Mouse (Mus musculus) erythroid progenitor cell, adult 5-6 weeks (primary cell): ENCODE measurements around the gene Lrp1. TPM values are rescaled to one million over a fixed set of nuclear protein-coding genes. Genes with fewer than 3 reads are reported as not detected.

Experiments
- ATAC-seq: replicated peaks from 2 replicates; pipeline ENCODE4 v1.8.0; 2016; ENCODE audit warnings: moderate number of reproducible peaks, mild to moderate bottlenecking, moderate TSS enrichment, inconsistent platforms; ENCODE audit not compliant: poor library complexity, low FRiP score, severe bottlenecking
- total RNA-seq, 2 experiments: library from RNA; stranded (forward) in 1 of 2; stranded (reverse) in 1 of 2; fragments of 150-400 nt in 1 of 2; fragments of 186-747, 209-891 nt in 1 of 2; gene quantifications; 2 replicates each; pipeline versions ENCODE4 v1.2.3 to v1.2.4; 2015 to 2017; ENCODE audit warnings: low replicate concordance in 2 of 2

The Lrp1 gene
- total RNA-seq, 2 experiments from 2014 or later, result 11.5 to 19.7 TPM

DNA sequence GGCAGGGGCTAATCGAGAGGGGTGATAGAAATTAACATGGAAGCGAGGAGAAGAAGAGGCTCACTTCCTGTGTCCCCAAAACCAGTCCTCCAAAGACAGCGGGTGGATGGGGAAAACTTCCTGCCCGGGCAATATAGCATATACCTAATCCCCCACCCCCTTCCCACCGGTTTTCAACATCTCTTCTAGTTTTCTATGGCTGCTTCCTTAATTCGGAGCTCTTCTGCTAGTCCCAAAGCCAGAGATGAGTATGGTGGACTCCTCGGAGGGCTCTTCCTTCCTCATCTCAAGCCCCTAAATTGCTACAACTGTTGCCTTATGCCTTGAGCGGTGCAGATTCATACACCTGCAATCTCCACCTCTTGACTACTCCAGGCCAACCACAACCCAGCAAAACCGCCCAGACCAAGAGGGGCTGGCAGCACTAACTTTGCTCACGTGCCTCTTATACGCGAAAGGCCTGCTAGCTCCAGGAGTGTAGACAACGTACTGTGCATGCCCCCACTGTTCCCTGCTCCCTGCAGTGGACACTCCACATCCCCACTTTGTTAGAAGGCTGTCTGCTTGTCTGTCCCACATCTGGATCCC lies 106.7 kb downstream of the Lrp1 start:
- ATAC-seq, result no peak

DNA sequence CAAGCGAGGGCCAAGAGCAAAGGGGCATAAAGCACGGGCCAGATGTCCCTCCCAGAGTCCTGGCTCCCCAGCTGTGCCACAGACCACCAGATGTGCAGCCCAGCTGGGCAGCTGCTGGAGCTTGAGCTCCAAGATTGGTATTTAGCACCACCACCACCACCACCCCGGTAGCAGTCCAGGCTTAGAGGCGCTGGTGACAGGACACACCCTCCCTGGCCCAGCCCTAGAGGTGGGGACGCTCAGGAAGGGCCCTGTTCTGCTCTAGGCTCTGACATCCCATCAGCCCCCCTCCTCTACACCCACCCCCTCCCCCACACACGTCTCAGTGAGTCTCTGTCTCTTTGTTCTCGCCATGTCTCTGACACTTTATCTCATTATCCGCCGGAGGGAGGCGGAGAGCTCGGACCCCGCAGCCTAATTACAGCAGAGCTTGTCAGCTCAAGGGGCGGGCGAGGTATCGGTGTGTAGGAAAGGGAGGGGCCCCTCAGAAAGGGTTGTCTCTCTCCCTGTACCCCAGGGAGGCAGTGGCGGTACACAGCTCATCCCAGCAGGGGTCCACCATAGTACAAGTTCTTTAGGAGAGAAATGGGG lies 107.4 kb downstream of the Lrp1 start:
- ATAC-seq, result no peak

DNA sequence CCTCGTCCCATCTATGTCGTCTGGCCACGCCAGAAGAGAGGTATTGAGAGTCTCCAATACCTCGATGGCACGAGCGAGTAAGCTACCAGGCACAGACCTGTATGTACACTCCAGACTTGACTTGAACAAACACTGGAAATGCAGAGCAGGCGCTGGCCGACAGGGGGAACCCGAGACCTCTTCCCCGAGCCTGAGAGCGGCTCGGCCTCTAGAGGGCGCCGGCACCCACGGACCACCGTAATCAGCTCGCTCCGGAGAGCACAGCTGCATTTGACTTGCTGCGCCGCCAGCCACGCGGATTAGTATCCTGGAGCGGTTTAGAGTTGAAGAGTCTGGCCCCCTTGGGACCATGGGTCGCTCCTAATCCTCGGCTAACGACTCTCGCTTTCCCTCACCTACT lies 108.1 kb downstream of the Lrp1 start:
- ATAC-seq, result peak; percentile 83

DNA sequence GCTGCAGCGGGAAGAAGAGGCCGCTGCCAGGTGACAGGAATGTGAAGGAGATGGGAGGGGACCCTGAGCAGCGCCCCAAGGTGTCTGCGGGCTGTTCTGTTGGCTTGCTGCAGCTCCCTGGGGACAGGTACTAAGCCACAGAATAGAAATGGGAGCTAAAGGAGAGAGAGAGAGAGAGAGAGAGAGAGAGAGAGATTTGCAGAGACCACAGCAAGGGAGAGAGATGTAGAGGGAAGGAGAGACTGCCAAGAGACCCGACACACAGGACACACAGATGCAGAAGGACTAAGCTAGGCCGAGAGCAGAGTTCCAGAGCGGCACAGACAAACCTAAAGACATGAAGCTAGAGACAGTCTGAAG lies 108.7 kb downstream of the Lrp1 start:
- ATAC-seq, result no peak

DNA sequence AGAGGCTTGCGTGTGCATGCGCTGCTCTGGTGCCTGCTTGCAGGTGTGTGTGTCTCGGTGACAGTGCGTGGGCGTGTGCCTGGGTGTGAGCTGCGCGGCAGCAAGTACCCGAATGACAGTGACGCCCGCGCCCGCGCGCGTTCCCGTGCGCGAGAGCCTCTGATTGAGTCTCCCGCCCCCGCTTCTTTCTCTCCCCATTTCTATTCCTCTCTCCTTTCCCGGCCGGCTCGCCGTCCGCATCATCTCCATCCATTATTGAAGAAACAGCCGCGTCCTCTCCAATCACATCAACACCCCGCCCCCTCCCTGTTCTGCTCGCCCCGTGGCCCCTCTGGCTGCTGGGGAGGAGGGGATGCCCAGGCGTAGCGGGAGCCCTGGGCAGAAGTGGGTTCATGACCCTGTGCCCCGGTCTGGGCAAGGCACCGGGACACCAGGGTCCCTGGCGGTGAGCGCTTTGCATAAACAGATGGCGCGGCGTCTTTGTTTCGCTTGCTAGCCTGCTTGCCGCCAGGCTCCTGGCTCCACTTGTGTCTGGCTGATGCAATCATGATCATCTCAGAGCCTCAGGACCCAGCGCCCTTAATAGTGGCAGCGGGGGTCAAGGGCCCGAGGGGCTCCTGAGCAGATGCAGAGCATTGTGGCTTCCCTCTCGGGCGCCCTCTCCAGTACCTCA lies 109.2 kb downstream of the Lrp1 start:
- ATAC-seq, result no peak

DNA sequence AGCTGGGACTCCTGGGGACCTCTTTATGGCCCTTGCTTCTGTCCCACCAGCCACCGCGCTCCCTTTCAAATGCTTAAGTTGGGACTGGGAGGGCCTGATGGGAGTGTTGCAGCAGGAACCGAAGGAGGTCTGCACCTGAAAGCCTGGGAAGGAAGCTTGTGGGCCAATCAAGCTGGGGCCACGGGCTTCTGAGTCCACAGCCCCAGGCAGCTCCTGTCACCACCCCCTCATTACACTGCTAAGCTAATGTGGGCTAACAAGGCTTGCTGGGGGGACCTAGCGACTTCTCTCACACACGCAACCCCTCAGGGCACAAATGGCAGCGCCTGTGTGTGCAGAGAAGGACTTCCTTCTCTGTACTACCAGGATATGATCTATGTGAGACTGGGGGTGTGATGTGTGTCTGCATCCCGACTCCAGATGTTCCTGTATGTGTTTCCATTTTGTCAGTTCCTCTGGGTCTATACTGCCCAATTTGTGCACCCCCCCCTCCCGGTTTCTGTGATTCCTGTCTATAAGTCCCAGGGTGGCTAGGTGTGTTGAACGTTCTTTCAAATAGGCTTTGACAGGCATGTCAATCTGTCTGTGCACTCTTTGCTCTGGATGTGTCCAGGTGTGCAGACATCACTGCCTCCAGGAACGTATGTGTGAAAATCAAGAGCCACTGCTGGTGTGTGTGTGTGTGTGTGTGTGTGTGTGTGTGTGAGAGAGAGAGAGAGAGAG lies 109.9 kb downstream of the Lrp1 start:
- ATAC-seq, result no peak

DNA sequence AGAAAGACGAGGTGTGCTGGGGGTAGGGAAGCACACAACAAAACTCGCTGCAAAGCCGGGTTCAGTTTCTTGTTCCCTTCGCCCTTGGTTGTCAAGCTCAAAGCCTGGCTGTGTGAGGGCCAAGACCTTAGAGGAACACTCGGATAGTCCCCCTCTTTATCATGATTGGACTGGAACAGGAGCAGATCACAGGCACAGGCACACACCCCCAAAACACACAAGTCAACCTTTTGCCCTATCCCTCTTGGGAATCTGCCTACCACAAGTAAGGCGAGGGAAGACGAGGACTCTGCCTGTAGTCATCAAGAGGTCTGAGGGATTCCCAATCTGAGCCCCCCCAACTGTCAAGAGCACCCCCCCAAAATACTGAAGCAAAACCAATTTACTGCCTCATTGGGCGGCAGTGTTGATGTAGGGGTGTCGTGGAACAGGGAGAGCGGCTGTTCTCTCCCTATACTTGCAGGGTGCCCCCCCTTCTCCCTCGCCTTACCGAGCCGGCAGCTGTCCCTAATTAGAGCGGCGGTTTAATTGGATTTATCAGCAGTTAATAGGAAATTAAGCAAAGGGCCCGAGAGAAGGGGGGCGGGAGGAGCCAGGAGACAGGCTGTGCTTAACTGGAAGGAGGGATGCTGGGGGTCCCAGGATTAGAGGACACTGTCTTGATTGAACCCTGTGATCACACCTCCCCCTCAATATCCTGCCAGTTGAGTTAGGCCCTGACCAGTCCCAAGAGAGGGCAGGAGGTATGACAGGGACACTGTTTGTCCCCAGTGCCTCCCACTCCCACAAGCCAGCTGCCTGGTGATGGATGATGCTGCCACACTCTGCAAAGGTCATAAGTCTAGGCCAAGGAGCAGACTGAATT lies 110.9 kb downstream of the Lrp1 start:
- no peak for ATAC-seq

DNA sequence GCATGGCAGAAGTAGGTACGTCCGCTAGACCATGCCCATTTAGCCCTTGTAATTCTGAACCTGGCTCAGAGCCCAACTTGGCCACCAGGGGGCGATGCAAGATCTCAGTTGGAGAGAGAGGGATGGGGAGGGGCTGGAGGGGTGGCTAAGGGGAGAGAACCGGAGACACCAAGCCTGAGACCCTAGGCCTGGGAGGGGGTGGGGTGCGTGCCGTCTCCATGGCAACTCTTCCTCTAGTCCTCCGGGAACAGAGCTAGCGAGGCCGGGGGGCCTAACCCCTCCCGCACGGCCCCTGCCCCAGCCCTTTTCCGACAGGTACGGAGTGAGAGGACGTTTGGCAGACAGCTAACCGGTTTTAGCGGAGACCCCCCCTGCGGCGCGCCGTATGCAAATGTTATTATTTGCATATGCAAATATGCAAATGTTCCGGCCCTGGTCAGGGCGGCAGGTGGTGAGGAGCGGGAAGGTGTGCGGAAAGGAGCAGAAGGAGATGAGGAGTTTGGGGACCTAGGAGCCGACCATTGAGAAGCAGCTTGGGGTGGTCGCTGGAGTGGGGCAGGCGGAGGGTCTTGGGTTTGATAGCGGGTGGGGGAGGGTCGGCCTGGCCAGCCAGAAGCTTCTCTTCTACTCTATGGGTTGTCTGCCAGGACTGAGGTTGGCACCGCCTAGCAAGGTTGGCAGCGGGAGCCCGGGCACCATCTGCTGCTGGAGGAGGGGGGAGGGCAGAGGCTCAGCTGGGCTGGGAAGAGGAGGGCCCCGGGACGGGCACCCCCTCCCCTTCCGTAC lies 111.7 kb downstream of the Lrp1 start:
- ATAC-seq, result 0 out of 2 replicates have a peak, but pooled peaks have one; percentile 39

DNA sequence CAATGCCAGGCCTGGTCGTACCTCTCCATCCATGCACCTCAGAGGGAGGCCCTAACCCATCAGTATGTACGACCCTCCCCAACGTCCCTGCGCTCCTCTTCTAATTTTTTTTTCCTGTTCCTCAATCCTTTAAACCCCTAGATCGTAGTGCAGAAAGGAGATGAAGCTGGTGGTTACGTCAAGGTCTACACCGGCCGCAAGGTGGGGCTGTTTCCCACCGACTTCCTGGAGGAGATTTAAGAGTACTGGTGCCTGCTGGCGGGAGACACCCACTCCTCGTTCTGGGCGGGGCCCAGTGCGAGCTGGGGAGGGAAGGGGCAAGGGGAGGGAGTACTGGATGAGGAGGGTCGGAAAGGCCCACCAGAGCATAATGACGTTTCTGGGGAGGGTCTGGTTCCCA lies 112.7 kb downstream of the Lrp1 start:
- ATAC-seq, result no peak

DNA sequence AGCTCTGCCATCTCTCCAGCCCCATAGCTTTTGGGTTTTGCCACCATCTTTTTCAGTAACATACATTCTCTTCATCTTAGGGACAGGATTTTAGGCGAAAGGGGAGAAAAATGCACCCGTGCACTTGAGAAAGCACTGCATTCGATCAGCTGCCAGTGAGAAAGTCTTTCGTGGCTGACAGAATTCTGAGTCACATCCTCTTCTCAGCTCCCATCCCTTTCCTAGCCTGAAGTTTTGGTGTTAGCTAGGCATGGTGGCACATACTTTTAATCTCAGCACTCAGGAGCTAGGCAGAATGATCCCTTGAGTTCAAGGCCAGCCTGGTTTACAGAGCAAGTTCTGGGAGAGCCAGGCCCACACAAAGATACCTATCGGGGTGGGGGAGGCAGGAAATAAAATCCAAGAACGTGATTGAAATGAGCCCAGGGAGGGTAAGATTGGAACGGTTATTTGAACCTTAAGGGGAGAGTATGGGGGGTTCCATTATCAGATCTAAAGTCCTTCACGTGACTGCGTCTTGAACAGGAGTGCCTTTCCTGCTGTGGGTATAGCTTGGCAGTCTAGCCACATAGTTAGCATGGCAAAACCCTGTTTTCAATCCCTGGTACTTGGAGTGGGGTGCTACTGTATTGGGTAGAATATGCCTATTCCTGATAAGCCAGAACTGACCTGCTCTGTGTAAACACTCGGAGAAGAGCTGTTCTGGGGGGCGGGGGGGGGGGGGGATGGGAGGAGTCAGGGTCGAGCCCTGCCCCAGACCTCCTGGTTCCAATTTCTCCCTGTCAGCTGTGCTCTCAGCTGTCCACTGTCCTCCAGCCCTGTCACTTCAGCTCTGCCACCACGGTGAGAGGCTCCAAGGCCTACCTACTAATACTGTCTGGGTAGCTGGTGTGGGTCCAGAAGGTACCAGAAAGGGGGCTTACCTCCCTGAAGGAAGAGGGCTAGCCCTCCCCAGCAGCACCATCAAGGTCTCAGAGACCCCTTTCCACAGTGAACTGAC lies 119.8 kb downstream of the Lrp1 start, which contains the start of gene Stac3:
Gene Stac3 (plus strand): TSS at position 793 of the 1,000 bp plus-strand sequence.
- ATAC-seq, result no peak

DNA sequence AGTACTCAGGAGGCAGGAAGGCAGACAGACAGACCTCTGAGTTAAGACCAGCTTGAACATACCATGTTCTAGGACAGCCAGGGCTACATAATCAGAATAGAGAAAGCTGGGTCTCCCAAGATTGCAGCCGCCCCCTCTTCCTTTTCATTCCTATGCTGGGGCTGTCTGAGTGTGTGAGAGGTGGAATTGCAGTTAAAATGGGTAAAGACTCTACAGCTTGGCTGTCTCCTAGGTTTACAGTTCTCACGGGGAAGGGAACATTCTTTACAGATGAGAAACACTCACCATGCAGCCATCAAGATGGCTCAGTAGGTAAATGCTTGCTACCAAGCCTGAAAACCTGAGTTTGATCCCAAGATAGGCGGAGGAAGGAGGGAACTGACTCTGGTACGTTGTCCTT lies 120.9 kb downstream of the Lrp1 start:
- no peak for ATAC-seq

DNA sequence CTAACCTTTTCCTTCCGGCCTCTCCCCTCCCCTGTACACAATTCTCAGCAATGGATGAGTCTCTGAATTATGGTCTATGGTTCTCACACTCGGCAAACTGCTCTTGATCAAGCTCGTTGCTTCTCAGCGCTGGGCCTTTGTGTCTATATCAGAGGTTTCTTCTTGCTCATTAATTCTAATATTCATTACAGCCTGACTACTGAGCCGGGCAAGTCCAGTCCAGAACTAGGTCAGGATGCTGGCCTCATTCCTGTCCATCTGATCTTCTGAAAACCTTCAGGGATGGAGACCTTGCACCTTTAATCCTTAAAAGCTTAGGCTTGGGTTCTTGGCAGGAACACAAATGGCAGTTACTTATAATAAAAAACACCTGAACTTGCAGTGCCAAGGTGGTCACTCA lies 121.4 kb downstream of the Lrp1 start:
- ATAC-seq, result no peak

DNA sequence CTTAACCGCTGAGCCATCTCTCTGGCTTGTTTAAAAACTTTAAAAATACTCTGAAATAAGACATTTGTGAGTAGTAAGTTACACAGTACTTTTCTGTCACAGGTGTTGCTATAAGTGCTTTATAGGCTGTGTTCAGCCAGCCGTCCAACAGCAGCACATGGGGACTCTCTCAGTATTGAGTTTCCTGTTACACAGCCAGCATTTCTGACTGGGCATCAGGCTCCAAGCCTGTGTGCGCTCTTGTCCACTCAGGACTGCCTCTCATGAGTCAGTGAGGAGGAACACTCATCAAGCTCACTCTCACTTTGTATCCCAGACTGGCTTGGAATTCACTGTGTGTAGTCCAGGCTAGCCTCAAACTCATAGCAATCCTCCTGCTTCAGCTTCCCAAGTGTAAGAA lies 124.8 kb downstream of the Lrp1 start:
- no peak for ATAC-seq

DNA sequence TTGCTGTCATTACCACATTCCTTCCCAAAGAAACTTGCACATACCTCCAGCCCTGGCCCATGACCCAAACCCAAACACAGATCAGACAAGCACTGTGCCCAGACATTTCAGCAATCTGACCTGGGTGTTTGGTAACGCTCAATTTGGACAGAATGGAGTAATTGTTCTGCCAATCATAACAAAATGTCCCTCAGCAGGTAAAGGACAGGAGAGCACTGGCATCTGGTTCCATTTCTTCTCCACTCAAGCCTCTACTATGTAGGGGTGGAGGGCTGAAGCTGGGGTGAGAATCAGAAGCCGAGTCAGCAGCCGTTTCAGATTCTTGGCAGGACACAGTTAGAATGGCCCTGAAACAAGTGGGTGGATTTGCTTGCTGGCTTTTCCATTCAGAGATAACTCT lies 128.8 kb downstream of the Lrp1 start:
- ATAC-seq, result no peak

DNA sequence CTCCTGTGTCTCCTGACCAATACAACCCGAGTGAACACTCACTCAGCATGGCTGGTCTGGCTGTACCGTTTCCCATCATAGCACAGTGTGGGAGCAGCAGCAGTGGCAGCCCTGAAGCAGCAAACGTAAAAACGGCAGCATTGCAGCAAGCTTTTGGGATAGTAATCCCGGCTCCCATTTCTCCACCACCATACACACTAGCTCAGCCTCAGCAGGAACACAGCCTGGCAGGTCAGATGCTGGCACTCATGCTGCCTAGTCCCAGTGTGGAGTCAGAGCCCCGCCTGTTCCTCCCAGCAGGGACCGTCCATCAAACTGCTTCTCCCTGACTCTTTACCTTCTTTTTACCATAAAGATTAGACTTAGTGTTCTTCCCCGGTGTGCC lies 129.8 kb downstream of the Lrp1 start:
- no peak for ATAC-seq

DNA sequence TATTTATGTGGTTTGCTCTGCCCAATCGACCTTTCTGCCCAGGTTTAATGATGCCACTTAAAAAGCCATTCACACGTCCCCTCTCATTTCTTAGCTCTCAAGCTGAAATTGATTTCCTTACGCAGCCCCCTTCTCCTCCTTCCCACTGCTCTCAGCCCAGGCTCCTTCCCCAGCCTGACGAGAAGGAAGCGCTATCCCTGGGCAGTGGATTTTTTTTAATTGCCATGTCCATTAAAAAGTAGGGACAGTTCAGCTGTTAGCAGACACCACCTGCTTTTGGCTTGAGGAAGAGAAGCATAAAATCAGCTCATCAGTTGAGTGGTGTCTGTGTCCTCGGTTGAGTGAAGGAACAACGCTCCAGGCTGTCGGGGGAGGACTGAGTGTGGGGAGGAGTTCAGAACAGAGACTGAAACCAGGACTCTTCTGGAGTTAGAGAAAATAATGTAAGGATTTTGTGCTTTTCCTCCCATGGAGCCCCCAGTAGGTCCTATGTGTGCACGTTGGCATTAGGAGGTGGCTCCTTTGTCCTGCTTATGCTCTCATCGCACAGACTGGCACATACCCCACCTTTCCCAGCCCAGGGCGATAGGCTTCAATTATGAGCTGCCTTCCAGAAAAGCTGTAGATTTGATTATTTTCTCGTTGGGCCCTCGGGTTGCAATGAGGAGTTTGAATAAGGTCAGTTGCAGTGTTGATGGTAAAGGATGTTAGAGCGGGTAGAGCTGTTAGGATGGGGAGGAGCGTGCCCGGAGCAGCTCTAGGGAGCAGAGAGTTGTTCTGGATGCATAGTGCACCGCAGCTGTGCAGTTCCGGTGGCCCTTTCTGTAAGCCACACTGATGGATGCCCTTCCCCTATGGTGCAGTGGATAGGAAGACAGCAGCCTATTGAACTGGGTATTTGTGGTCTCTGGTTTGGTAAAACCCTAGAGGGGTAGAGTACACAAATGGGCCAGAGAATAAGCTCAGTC lies 130.5 kb downstream of the Lrp1 start:
- no peak for ATAC-seq

DNA sequence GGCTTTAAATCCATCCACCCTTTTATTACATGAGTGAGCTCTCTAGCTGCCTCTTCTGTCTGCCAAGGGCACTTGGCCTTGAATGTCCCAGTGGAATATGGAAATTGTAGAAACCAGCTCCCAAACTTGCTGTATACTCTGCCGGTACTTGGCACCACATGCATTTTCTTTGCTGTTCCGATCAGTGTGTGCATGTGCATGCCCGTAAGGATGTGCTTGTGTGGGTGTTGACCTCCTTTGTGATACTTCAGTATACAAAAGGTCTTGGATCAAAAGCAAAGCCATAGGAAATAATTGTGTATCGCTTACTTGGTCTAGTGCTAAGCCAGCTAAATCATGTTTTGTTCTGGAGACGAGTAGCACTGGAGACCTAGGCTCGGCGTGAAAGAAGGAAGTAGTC lies 132.1 kb downstream of the Lrp1 start:
- no peak for ATAC-seq
